Mouse (Mus musculus): ENCODE results near the gene Nsun4.

GRCm38 (mm10) chr4:116096291-116096690, 42.6 kb upstream of the Nsun4 start:
- no peak for TF ChIP-seq POLR2A (IDR thresholded peaks at IDR 0.05; ENCODE audit: borderline replicate concordance, extremely low read depth, insufficient read depth, insufficient read length, poor library complexity, severe bottlenecking)
- TF ChIP-seq CTCF (IDR thresholded peaks at IDR 0.05; ENCODE audit: borderline replicate concordance, extremely low read depth, insufficient read depth, insufficient read length) = no peak

All from brain, embryonic 14.5 days (tissue).